In genomic region chr6:118838919-118839915, GRCm38 (mm10) we compare ENCODE assay signal across 11 mouse cellular contexts.
DNase-seq lines count a peak whose midpoint lies in the region; ATAC-seq and TF ChIP-seq lines count a peak whose summit lies in the region.
"Had no signal": no experiment of that assay in that cellular context is flagged by ENCODE, and none has a peak within 500 bp of the region (broad histone marks: within the 10 kb centered on the region; RNA-seq: fewer than 3 reads in every experiment).

No protein-coding gene starts in this region.

- no peaks in the 10 kb centered on the region for H3K36me3 ChIP-seq in heart, embryonic 15.5 days
- no peaks in the 10 kb centered on the region for H3K36me3 ChIP-seq in kidney, postnatal 0 days (ENCODE audit: insufficient read depth, low read length)
- H3K36me3 ChIP-seq in forebrain, embryonic 10.5 days (replicated peaks) = no peaks in the 10 kb centered on the region
- H3K36me3 ChIP-seq: hindbrain, embryonic 15.5 days; midbrain, embryonic 13.5 days had no signal

- no peak overlapping the region for H3K4me3 ChIP-seq in heart, embryonic 15.5 days
- no peak overlapping the region for H3K4me3 ChIP-seq in kidney, postnatal 0 days (replicated peaks; ENCODE audit: low read depth, low read length)
- H3K4me3 ChIP-seq in forebrain, embryonic 10.5 days = no peak overlapping the region
- H3K4me3 ChIP-seq: hindbrain, embryonic 15.5 days; midbrain, embryonic 13.5 days had no signal

- intact Hi-C loops in left cerebral cortex, postnatal 36 days (cut with DNase I) = no loop called here

- no peak for DNase-seq in heart, adult 11 months
- DNase-seq in embryo, embryonic 10.5 days (ENCODE audit: low spot score) = peak; percentile 41
- DNase-seq in kidney, postnatal 0 days (ENCODE audit: low spot score) = peak; percentile 81
- peak; percentile 37 for DNase-seq in lung, postnatal 36 days
- no peak for DNase-seq in left cerebral cortex, postnatal 36 days (ENCODE audit: low spot score in 2 of 2)
- DNase-seq in frontal cortex, postnatal 14 days (ENCODE audit: low spot score in 2 of 2) = no peak
- no peak for DNase-seq in forebrain, embryonic 10.5 days (ENCODE audit: extremely low spot score, low spot score)
- DNase-seq: cerebellum, adult 18-20 months had no signal

- WGBS in heart, embryonic 15.5 days = 26% methylated on average over 14 of the region's 14 CpGs
- WGBS in kidney, postnatal 0 days = 28% methylated on average over 14 of the region's 14 CpGs
- WGBS in forebrain, embryonic 10.5 days = 72% methylated on average over 14 of the region's 14 CpGs

- no peaks in the 10 kb centered on the region for H3K9me3 ChIP-seq in heart, embryonic 15.5 days (replicated peaks)
- H3K9me3 ChIP-seq in kidney, postnatal 0 days (replicated peaks; ENCODE audit: low read length) = no peaks in the 10 kb centered on the region
- no peaks in the 10 kb centered on the region for H3K9me3 ChIP-seq in forebrain, embryonic 10.5 days
- H3K9me3 ChIP-seq: hindbrain, embryonic 15.5 days; midbrain, embryonic 13.5 days had no signal

- no peak overlapping the region for H3K9ac ChIP-seq in heart, embryonic 15.5 days
- H3K9ac ChIP-seq in kidney, postnatal 0 days (ENCODE audit: low read depth, low read length) = no peak overlapping the region
- H3K9ac ChIP-seq: hindbrain, embryonic 15.5 days; midbrain, embryonic 13.5 days had no signal

- TF ChIP-seq CTCF in kidney, postnatal 0 days (IDR thresholded peaks at IDR 0.05; ENCODE audit: low read depth) = no peak; the same call in 1 of the 2 replicates

- H3K4me2 ChIP-seq in heart, embryonic 15.5 days = no peak overlapping the region
- peak overlapping the region; percentile 25 for H3K4me2 ChIP-seq in kidney, postnatal 0 days (ENCODE audit: low read length)
- H3K4me2 ChIP-seq: hindbrain, embryonic 15.5 days; midbrain, embryonic 13.5 days had no signal

- no peaks in the 10 kb centered on the region for H3K27me3 ChIP-seq in heart, embryonic 15.5 days
- 0 out of 2 replicates have a peak, but pooled peaks cover 3% of the 10 kb centered on the region for H3K27me3 ChIP-seq in kidney, postnatal 0 days (ENCODE audit: insufficient read depth, low read length)
- H3K27me3 ChIP-seq in forebrain, embryonic 10.5 days (ENCODE audit: poor library complexity, severe bottlenecking) = no peaks in the 10 kb centered on the region
- H3K27me3 ChIP-seq: hindbrain, embryonic 15.5 days; midbrain, embryonic 13.5 days had no signal

- ATAC-seq in heart, embryonic 15.5 days (replicated peaks; ENCODE audit: insufficient number of reproducible peaks, insufficient read depth, low FRiP score, low read depth) = 0 out of 2 replicates have a peak, but pooled peaks have one; percentile 29
- peak; percentile 77 for ATAC-seq in kidney, postnatal 0 days (replicated peaks; ENCODE audit: low FRiP score, low read depth)
- ATAC-seq: midbrain, embryonic 13.5 days had no signal

- peaks cover 77% of the 10 kb centered on the region for H3K4me1 ChIP-seq in heart, embryonic 15.5 days (replicated peaks)
- H3K4me1 ChIP-seq in kidney, postnatal 0 days (replicated peaks; ENCODE audit: insufficient read depth, low read length) = peaks cover 8% of the 10 kb centered on the region; the same call in 1 of the 2 replicates
- H3K4me1 ChIP-seq in forebrain, embryonic 10.5 days = peaks cover 32% of the 10 kb centered on the region

- peak overlapping the region; percentile 21; the same call in 1 of the 2 replicates for H3K27ac ChIP-seq in heart, embryonic 15.5 days
- peak overlapping the region; percentile 72 for H3K27ac ChIP-seq in kidney, postnatal 0 days
- no peak overlapping the region for H3K27ac ChIP-seq in forebrain, embryonic 10.5 days
- H3K27ac ChIP-seq: hindbrain, embryonic 15.5 days; midbrain, embryonic 13.5 days had no signal

Comparison
In these comparisons a context has a peak if more than half of its experiments do, and no peak if none do; other contexts are left out.
1. DNase-seq: peak in embryo, embryonic 10.5 days (single experiment), kidney, postnatal 0 days (single experiment) and lung, postnatal 36 days (single experiment); none in heart, adult 11 months (single experiment), left cerebral cortex, postnatal 36 days (0 of 2), frontal cortex, postnatal 14 days (0 of 2) and forebrain, embryonic 10.5 days (single experiment).